Mouse (Mus musculus) left cerebral cortex, postnatal 10 days (tissue): Measurements from ENCODE around the gene Wdr83. TPM values are rescaled to one million over a fixed set of nuclear protein-coding genes. Genes with fewer than 3 reads are reported as not detected.
"Not testable (repeated sequence)": the region's sequence is repeated elsewhere in the genome, so short reads cannot be mapped to it uniquely, and the experiment has no call there.

Experiments
- DNase-seq, 2 experiments: peaks; one replicate each; pipeline ENCODE4 v3.0.0; 2021 to 2022; ENCODE audit warnings: low spot score in 2 of 2, mixed read lengths in 1 of 2; ENCODE audit errors: extremely low spot score in 1 of 2
- intact Hi-C: fragments of 180-260 bp; cut with DNase I; formaldehyde crosslinking; loops from one replicate; pipeline ENCODE4 v1.15.1; 2025
- total RNA-seq, 2 experiments: library from RNA; stranded (reverse); gene quantifications; 2 replicates each; pipeline ENCODE4 v1.2.3; 2021

Gene Wdr83
- total RNA-seq, 2 experiments from 2014 or later: 24.8 to 28.9 TPM

- not testable (repeated sequence) for DNase-seq
- intact Hi-C loops: loop anchor here (5.0 kb wide), 1 partner anchor 190 kb away; no protein-coding TSS in a partner anchor
Measured at GRCm38 (mm10) chr8:85082169-85082568, 1.1 kb upstream of the Wdr83 start.

- intact Hi-C loops: loop anchor here (2.0 to 5.0 kb wide), 2 partner anchors 94 to 192 kb away; no protein-coding TSS in a partner anchor
- peak; percentile 43 to 53 for DNase-seq
Measured at GRCm38 (mm10) chr8:85080532-85081215, 432 bp downstream of the Wdr83 start, which contains the start of gene Wdr83os. TSS of gene Wdr83os (plus strand) at chr8:85080740.

- intact Hi-C loops: loop anchor here (2.0 to 5.0 kb wide), 2 partner anchors 95 to 192 kb away; no protein-coding TSS in a partner anchor
- peak in 1 of 2 experiments; percentile 66 for DNase-seq
Measured at GRCm38 (mm10) chr8:85080214-85080531, 933 bp downstream of the Wdr83 start.

- peak; percentile 82 to 83 for DNase-seq
- intact Hi-C loops: no loop called here
Measured at GRCm38 (mm10) chr8:85076993-85077392, 4.1 kb downstream of the Wdr83 start.

DNA sequence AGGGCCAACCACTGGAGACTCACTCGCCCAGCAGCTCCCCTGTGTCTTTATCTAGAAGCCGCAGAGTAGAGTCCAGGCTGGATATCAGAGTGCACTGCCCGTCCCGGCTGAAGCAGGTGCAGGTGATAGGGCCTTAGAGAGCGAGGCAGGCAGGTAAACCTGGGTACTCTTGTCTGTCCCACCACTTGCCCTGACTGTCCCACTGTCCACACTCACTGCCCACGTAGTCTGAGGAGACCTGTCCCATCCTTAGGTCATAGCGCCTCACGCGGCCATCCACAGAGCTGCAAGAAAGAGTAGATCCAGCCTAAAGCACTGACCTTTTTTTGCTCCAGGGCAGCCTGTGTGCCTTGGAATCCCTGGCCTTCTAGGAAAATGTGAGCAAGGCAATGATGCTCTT is 5.1 kb downstream of the Wdr83 start:
- peak in 1 of 2 experiments; percentile 66 for DNase-seq
- intact Hi-C loops: no loop called here

- DNase-seq: no peak
- intact Hi-C loops: no loop called here
Measured at GRCm38 (mm10) chr8:85074617-85075016, 6.5 kb downstream of the Wdr83 start.

GRCm38 (mm10) chr8:85074167-85074566 is 6.9 kb downstream of the Wdr83 start:
- DNase-seq: no peak
- intact Hi-C loops: no loop called here

DNA sequence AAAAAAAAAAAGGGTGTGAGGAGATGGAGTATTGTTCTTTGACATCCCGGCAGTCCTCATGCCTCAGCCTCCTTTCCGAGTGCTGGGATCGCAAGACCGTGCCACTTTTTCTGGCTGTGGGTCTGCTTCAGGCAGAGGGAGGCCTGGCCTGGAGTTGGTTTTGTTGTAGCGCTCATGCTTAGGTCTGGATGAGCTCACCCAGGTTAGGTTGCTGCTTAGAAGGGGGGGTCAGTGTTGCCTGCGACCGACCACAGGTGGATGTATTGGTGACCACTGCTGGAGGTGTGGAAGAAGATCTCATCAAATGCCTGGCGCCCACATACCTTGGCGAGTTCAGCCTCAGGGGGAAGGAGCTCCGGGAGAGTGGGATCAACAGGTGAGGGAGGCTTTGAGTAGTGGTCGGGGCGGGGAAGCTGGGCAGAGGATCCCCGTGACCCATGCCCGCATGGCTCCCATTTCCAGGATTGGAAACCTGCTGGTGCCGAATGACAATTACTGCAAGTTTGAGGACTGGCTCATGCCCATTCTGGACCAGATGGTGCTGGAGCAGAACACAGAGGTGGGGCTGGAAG is 8.0 kb downstream of the Wdr83 start:
- intact Hi-C loops: no loop called here
- DNase-seq: no peak

- intact Hi-C loops: no loop called here
- DNase-seq: no peak
Measured at GRCm38 (mm10) chr8:85072364-85072929, 8.7 kb downstream of the Wdr83 start.

DNA sequence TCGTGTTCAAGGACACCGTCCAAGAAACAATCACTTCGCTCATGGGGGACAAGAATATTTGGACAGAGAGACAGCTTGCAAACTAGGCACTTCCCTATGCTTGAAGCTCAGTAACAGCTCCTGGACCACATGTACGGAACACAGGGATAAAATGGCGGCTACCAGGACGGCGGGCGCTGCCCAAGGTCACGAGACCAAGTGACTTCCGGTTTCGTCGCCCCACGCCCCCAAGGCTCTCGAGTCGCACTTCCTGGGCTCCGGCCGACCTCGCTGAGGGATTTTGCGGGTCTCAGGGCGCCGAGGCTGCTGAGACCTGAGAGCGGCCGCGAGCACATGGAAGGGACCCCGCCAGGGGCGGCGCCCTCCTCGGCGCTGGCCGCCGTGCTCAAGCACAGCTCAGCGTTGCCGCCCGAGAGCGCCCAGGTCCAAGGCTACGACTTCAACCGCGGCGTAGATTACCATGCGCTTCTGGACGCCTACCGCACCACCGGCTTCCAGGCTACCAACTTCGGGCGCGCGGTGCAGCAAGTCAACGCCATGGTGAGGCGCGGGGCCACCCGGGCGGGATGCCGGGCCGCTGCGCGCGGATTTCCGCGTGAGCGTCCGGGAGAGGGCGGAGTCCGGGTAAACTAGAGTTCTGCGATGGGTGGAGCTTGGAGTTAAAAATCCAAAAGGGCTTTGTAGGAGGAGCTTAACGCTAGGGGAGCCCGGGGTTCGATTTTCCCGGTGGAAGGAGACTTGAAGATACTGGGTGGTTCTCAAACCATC is 9.4 kb downstream of the Wdr83 start, which contains the start of gene Dhps:
Gene Dhps (plus strand): TSS at position 244 of the 768 bp plus-strand sequence.
- DNase-seq: peak; percentile 94
- intact Hi-C loops: no loop called here

DNA sequence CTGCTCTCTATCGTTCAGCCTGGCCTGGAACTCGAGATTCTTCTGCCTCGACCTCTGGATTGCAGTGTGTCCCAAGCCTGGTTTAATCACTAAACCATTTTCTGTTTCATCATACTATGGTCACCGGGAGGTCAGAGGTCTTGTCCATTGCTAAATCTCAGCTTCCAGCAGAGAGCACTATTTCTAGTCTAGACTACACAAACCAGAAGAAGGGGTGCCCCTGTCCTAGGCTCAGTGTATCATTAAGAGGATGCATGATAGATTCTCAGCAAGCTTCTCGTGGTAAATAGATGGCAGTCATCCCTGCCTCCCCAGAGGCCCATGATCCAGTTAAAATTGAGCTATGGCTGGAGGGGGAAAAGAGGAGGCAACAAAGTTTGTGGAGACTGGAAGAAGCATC is 10.1 kb downstream of the Wdr83 start:
- intact Hi-C loops: no loop called here
- no peak for DNase-seq

DNA sequence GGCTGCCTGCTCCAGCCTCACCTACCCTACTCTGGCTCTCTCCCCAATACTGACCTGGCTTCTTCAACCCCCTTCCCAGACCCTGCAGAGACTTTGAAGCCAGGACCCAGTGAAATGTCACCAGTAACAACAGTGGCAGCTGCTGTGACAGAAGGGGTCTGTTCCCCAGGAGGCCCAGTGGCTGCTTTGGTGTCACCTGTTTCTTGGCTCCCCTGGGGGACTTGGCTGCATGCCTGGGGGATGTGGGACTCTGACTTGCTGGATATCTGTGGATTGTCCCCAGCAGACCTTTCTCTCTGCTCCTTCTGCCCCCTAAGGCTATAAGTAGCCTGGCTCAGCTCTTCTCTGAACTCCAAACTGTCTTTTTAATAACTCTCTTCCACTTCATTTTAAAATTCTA is 13.1 kb downstream of the Wdr83 start, which contains the start of gene Gm5741:
Gene Gm5741 (minus strand): TSS at position 1 of the 400 bp plus-strand sequence.
- DNase-seq: no peak
- intact Hi-C loops: no loop called here

- intact Hi-C loops: no loop called here
- no peak for DNase-seq
Measured at GRCm38 (mm10) chr8:85067155-85067554, 14.0 kb downstream of the Wdr83 start.

DNA sequence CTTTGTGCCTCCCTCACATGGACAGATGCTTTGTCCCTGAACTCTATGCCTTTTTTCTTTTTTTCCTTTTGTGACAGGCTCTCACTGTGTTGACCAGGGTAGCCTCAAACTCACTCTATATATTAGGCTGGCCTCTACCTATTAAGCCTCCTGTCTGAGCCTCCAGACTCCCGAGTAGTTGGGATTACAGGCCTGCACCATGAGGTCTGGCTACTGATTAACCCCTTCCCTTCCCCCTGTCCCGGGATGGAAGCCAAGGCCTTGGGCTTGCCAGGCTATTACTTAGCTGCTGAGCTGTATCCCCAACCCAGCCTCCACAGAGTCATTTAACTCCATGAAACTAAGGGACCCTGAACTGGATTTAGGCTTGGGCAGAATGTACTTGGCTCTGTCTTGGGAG is 15.9 kb downstream of the Wdr83 start:
- intact Hi-C loops: no loop called here

GRCm38 (mm10) chr8:85062603-85063002 is 18.5 kb downstream of the Wdr83 start:
- DNase-seq: no peak
- intact Hi-C loops: no loop called here

More for the DNA sequence above, 15.9 kb downstream of the Wdr83 start:
- DNase-seq: no peak

GRCm38 (mm10) chr8:85059879-85060616 is 21.1 kb downstream of the Wdr83 start, which contains the start of gene Fbxw9:
TSS of gene Fbxw9 (plus strand) at chr8:85060055.
- DNase-seq: peak; percentile 92 to 94
- intact Hi-C loops: no loop called here

- DNase-seq: no peak
- intact Hi-C loops: no loop called here
Measured at GRCm38 (mm10) chr8:85057367-85057766, 23.7 kb downstream of the Wdr83 start.

DNA sequence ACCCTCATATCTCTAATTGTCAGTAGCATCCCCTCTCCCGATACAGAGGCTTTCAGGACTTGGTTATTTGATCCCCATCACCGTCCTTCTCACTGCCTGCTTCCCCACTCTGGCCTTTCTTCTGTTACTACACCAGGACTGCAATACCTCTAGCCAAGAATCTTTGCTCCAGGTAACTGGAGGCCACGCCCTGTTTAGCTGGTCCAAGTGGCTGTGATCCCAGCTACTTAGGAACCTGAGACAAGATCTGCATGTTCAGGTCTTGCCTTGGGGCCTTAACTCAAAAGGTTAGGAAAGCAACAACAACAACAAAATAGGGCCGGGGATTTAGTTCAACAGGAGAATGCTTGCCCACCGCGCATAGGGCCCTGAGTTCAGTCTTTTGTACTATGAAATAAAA is 37.5 kb downstream of the Wdr83 start:
- intact Hi-C loops: no loop called here
- DNase-seq: no peak
